Mouse (Mus musculus): ENCODE results near the gene Fgfr2. TPM values are rescaled to one million over a fixed set of nuclear protein-coding genes. Genes with fewer than 3 reads are reported as not detected.
"Not testable (repeated sequence)": the region's sequence is repeated elsewhere in the genome, so short reads cannot be mapped to it uniquely, and the experiment has no call there.

Gene Fgfr2
- polyA plus RNA-seq, 1 experiment from 2014 or later = 24.9 TPM

- Histone ChIP-seq H3K4me2 (no peak overlapping the region), H3K4me3 (ENCODE audit: low read depth, low read length) (no peak overlapping the region), H3K27me3 (ENCODE audit: control insufficient read depth, insufficient read depth, low read length) (peaks cover 2% of the 10 kb centered on the region; the same call in 1 of the 2 replicates), H3K4me1 (ENCODE audit: control insufficient read depth, insufficient read depth, low read length) (no peaks in the 10 kb centered on the region), H3K9ac (ENCODE audit: low read depth, low read length) (no peak overlapping the region), H3K9me3 (replicated peaks; ENCODE audit: control insufficient read depth, low read length) (no peaks in the 10 kb centered on the region), H3K27ac (ENCODE audit: low read depth, low read length) (no peak overlapping the region), H3K36me3 (ENCODE audit: control insufficient read depth, insufficient read depth, low read length) (no peaks in the 10 kb centered on the region)
- ATAC-seq (replicated peaks; ENCODE audit: insufficient number of reproducible peaks, low FRiP score, low TSS enrichment) = no peak
- 48% methylated on average over 3 of the region's 3 CpGs for WGBS (ENCODE audit: insufficient replicate concordance)
These were observed 1990.0 kb downstream of the Fgfr2 start for GRCm38 (mm10) chr7:131133181-131133580.

GRCm38 (mm10) chr7:131130021-131130420 is 1993.1 kb downstream of the Fgfr2 start:
- no peak overlapping the region for H3K9ac ChIP-seq (ENCODE audit: low read depth, low read length)
- H3K27me3 ChIP-seq (ENCODE audit: control insufficient read depth, insufficient read depth, low read length) = peaks cover 2% of the 10 kb centered on the region; the same call in 1 of the 2 replicates
- H3K27ac ChIP-seq (ENCODE audit: low read depth, low read length) = no peak overlapping the region
- no peak overlapping the region for H3K4me2 ChIP-seq
- no peak; the same call in 1 of the 2 replicates for ATAC-seq (replicated peaks; ENCODE audit: insufficient number of reproducible peaks, low FRiP score, low TSS enrichment)
- no peaks in the 10 kb centered on the region for H3K9me3 ChIP-seq (replicated peaks; ENCODE audit: control insufficient read depth, low read length)
- WGBS (ENCODE audit: insufficient replicate concordance) = 51% methylated on average over 12 of the region's 12 CpGs
- no peaks in the 10 kb centered on the region for H3K36me3 ChIP-seq (ENCODE audit: control insufficient read depth, insufficient read depth, low read length)
- no peak overlapping the region for H3K4me3 ChIP-seq (ENCODE audit: low read depth, low read length)
- H3K4me1 ChIP-seq (ENCODE audit: control insufficient read depth, insufficient read depth, low read length) = no peaks in the 10 kb centered on the region

GRCm38 (mm10) chr7:131122210-131122807 is 2000.8 kb downstream of the Fgfr2 start:
- 86% methylated on average over 2 of the region's 2 CpGs for WGBS (ENCODE audit: insufficient replicate concordance)
- no peaks in the 10 kb centered on the region for H3K27me3 ChIP-seq (ENCODE audit: control insufficient read depth, insufficient read depth, low read length)
- no peak for ATAC-seq (replicated peaks; ENCODE audit: insufficient number of reproducible peaks, low FRiP score, low TSS enrichment)

GRCm38 (mm10) chr7:131114434-131114833 is 2008.7 kb downstream of the Fgfr2 start:
- Histone ChIP-seq H3K27ac (ENCODE audit: low read depth, low read length) (no peak overlapping the region), H3K27me3 (ENCODE audit: control insufficient read depth, insufficient read depth, low read length) (no peaks in the 10 kb centered on the region), H3K36me3 (ENCODE audit: control insufficient read depth, insufficient read depth, low read length) (no peaks in the 10 kb centered on the region), H3K4me3 (ENCODE audit: low read depth, low read length) (no peak overlapping the region), H3K4me1 (ENCODE audit: control insufficient read depth, insufficient read depth, low read length) (peaks cover 8% of the 10 kb centered on the region), H3K4me2 (no peak overlapping the region), H3K9ac (ENCODE audit: low read depth, low read length) (no peak overlapping the region), H3K9me3 (replicated peaks; ENCODE audit: control insufficient read depth, low read length) (no peaks in the 10 kb centered on the region)
- 56% methylated on average over 2 of the region's 2 CpGs for WGBS (ENCODE audit: insufficient replicate concordance)
- ATAC-seq (replicated peaks; ENCODE audit: insufficient number of reproducible peaks, low FRiP score, low TSS enrichment) = no peak

More at GRCm38 (mm10) chr7:131122210-131122807, 2000.8 kb downstream of the Fgfr2 start:
- no peaks in the 10 kb centered on the region for H3K4me1 ChIP-seq (ENCODE audit: control insufficient read depth, insufficient read depth, low read length)
- no peak overlapping the region for H3K9ac ChIP-seq (ENCODE audit: low read depth, low read length)
- no peaks in the 10 kb centered on the region for H3K9me3 ChIP-seq (replicated peaks; ENCODE audit: control insufficient read depth, low read length)
- H3K4me2 ChIP-seq = no peak overlapping the region
- no peak overlapping the region for H3K4me3 ChIP-seq (ENCODE audit: low read depth, low read length)
- H3K27ac ChIP-seq (ENCODE audit: low read depth, low read length) = no peak overlapping the region
- no peaks in the 10 kb centered on the region for H3K36me3 ChIP-seq (ENCODE audit: control insufficient read depth, insufficient read depth, low read length)

GRCm38 (mm10) chr7:131113676-131114075 is 2009.5 kb downstream of the Fgfr2 start:
- no peak for ATAC-seq (replicated peaks; ENCODE audit: insufficient number of reproducible peaks, low FRiP score, low TSS enrichment)
- no peak overlapping the region for H3K4me2 ChIP-seq
- H3K27ac ChIP-seq (ENCODE audit: low read depth, low read length) = no peak overlapping the region
- no peaks in the 10 kb centered on the region for H3K27me3 ChIP-seq (ENCODE audit: control insufficient read depth, insufficient read depth, low read length)
- H3K9me3 ChIP-seq (replicated peaks; ENCODE audit: control insufficient read depth, low read length) = no peaks in the 10 kb centered on the region
- WGBS (ENCODE audit: insufficient replicate concordance) = 51% methylated on average over 6 of the region's 6 CpGs
- no peak overlapping the region for H3K4me3 ChIP-seq (ENCODE audit: low read depth, low read length)
- no peak overlapping the region for H3K9ac ChIP-seq (ENCODE audit: low read depth, low read length)
- no peaks in the 10 kb centered on the region for H3K36me3 ChIP-seq (ENCODE audit: control insufficient read depth, insufficient read depth, low read length)
- peaks cover 8% of the 10 kb centered on the region for H3K4me1 ChIP-seq (ENCODE audit: control insufficient read depth, insufficient read depth, low read length)

- ATAC-seq (replicated peaks; ENCODE audit: insufficient number of reproducible peaks, low FRiP score, low TSS enrichment) = no peak
- Histone ChIP-seq H3K4me1 (ENCODE audit: control insufficient read depth, insufficient read depth, low read length) (peaks cover 8% of the 10 kb centered on the region), H3K27me3 (ENCODE audit: control insufficient read depth, insufficient read depth, low read length) (no peaks in the 10 kb centered on the region), H3K4me3 (ENCODE audit: low read depth, low read length) (no peak overlapping the region), H3K27ac (ENCODE audit: low read depth, low read length) (no peak overlapping the region), H3K9me3 (replicated peaks; ENCODE audit: control insufficient read depth, low read length) (no peaks in the 10 kb centered on the region), H3K4me2 (no peak overlapping the region), H3K9ac (ENCODE audit: low read depth, low read length) (no peak overlapping the region), H3K36me3 (ENCODE audit: control insufficient read depth, insufficient read depth, low read length) (no peaks in the 10 kb centered on the region)
- 27% methylated on average over 3 of the region's 3 CpGs for WGBS (ENCODE audit: insufficient replicate concordance)
These were observed 2010.7 kb downstream of the Fgfr2 start for GRCm38 (mm10) chr7:131112486-131112885.

- H3K36me3 ChIP-seq (ENCODE audit: control insufficient read depth, insufficient read depth, low read length); H3K27ac ChIP-seq (ENCODE audit: low read depth, low read length); H3K9ac ChIP-seq (ENCODE audit: low read depth, low read length); H3K4me2 ChIP-seq; H3K4me3 ChIP-seq (ENCODE audit: low read depth, low read length); H3K27me3 ChIP-seq (ENCODE audit: control insufficient read depth, insufficient read depth, low read length); ATAC-seq (replicated peaks; ENCODE audit: insufficient number of reproducible peaks, low FRiP score, low TSS enrichment); H3K9me3 ChIP-seq (replicated peaks; ENCODE audit: control insufficient read depth, low read length); H3K4me1 ChIP-seq (ENCODE audit: control insufficient read depth, insufficient read depth, low read length): not testable (repeated sequence)
- 76% methylated on average over 9 of the region's 9 CpGs for WGBS (ENCODE audit: insufficient replicate concordance)
These were observed 2040.7 kb downstream of the Fgfr2 start for GRCm38 (mm10) chr7:131082403-131082802.

- H3K36me3 ChIP-seq (ENCODE audit: control insufficient read depth, insufficient read depth, low read length) = no peaks in the 10 kb centered on the region
- no peak for ATAC-seq (replicated peaks; ENCODE audit: insufficient number of reproducible peaks, low FRiP score, low TSS enrichment)
- no peaks in the 10 kb centered on the region for H3K9me3 ChIP-seq (replicated peaks; ENCODE audit: control insufficient read depth, low read length)
- H3K9ac ChIP-seq (ENCODE audit: low read depth, low read length) = no peak overlapping the region
- H3K27me3 ChIP-seq (ENCODE audit: control insufficient read depth, insufficient read depth, low read length) = no peaks in the 10 kb centered on the region
- H3K4me1 ChIP-seq (ENCODE audit: control insufficient read depth, insufficient read depth, low read length) = no peaks in the 10 kb centered on the region
- 0% methylated on average over 1 of the region's 1 CpGs for WGBS (ENCODE audit: insufficient replicate concordance)
- H3K4me2 ChIP-seq = no peak overlapping the region
- H3K4me3 ChIP-seq (ENCODE audit: low read depth, low read length) = no peak overlapping the region
- no peak overlapping the region for H3K27ac ChIP-seq (ENCODE audit: low read depth, low read length)
These were observed 2047.2 kb downstream of the Fgfr2 start for GRCm38 (mm10) chr7:131075956-131076355.

GRCm38 (mm10) chr7:131074098-131074497 is 2049.1 kb downstream of the Fgfr2 start:
- H3K4me2 ChIP-seq; H3K4me1 ChIP-seq (ENCODE audit: control insufficient read depth, insufficient read depth, low read length); H3K9me3 ChIP-seq (replicated peaks; ENCODE audit: control insufficient read depth, low read length); ATAC-seq (replicated peaks; ENCODE audit: insufficient number of reproducible peaks, low FRiP score, low TSS enrichment); H3K27me3 ChIP-seq (ENCODE audit: control insufficient read depth, insufficient read depth, low read length); H3K36me3 ChIP-seq (ENCODE audit: control insufficient read depth, insufficient read depth, low read length); H3K4me3 ChIP-seq (ENCODE audit: low read depth, low read length); H3K9ac ChIP-seq (ENCODE audit: low read depth, low read length); H3K27ac ChIP-seq (ENCODE audit: low read depth, low read length): not testable (repeated sequence)
- 79% methylated on average over 6 of the region's 6 CpGs for WGBS (ENCODE audit: insufficient replicate concordance)

Data from heart, embryonic 11.5 days (tissue).